Mouse (Mus musculus): ENCODE results near the gene Cdca7. TPM values are rescaled to one million over a fixed set of nuclear protein-coding genes. Genes with fewer than 3 reads are reported as not detected.

The Cdca7 gene
- polyA plus RNA-seq, 1 experiment from 2014 or later = 179 TPM

DNA sequence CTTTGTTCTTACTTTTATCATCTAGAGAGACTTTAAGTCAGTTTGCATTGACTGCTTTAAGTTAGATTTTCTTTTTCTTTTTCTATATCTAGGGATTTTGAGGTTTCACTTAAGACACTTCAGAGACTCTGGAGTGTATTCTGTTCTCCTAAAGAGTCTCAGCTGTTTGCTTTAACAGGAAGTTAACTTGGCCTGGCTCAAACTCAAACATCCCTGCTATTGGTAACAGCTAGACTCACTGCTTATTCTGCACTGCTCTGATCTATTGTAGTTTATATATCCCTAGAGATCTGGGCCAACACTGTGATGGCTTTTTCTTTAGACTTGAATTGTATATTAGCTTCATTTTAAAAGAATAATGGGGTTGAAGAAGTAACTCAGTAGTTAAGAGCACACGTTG is 8.4 kb upstream of the Cdca7 start:
- no peak overlapping the region for H3K4me3 ChIP-seq
- 86% methylated on average over 1 of the region's 1 CpGs for WGBS
- H3K4me2 ChIP-seq (replicated peaks) = no peak overlapping the region
- H3K27ac ChIP-seq = no peak overlapping the region
- no peaks in the 10 kb centered on the region for H3K27me3 ChIP-seq
- no peaks in the 10 kb centered on the region for H3K36me3 ChIP-seq
- no peak overlapping the region for H3K9ac ChIP-seq
- H3K9me3 ChIP-seq = no peaks in the 10 kb centered on the region
- no peaks in the 10 kb centered on the region for H3K4me1 ChIP-seq
- no peak for ATAC-seq (ENCODE audit: insufficient number of reproducible peaks, insufficient read depth, low FRiP score, low TSS enrichment)

GRCm38 (mm10) chr2:72471415-72472070 is 4.4 kb upstream of the Cdca7 start:
- H3K4me2 ChIP-seq (replicated peaks) = no peak overlapping the region
- 40% methylated on average over 16 of the region's 16 CpGs for whole genome bisulfite sequencing
- H3K9ac ChIP-seq = no peak overlapping the region
- H3K9me3 ChIP-seq = no peaks in the 10 kb centered on the region
- no peak overlapping the region for H3K4me3 ChIP-seq
- 0 out of 2 replicates have a peak, but pooled peaks cover 3% of the 10 kb centered on the region for H3K4me1 ChIP-seq
- ATAC-seq (ENCODE audit: insufficient number of reproducible peaks, insufficient read depth, low FRiP score, low TSS enrichment) = no peak
- H3K27me3 ChIP-seq = no peaks in the 10 kb centered on the region
- H3K27ac ChIP-seq = no peak overlapping the region
- no peaks in the 10 kb centered on the region for H3K36me3 ChIP-seq

GRCm38 (mm10) chr2:72474531-72475287 is 1.2 kb upstream of the Cdca7 start:
- H3K27ac ChIP-seq = no peak overlapping the region
- H3K4me2 ChIP-seq (replicated peaks) = peak overlapping the region; percentile 72
- WGBS = 38% methylated on average over 7 of the region's 7 CpGs

DNA sequence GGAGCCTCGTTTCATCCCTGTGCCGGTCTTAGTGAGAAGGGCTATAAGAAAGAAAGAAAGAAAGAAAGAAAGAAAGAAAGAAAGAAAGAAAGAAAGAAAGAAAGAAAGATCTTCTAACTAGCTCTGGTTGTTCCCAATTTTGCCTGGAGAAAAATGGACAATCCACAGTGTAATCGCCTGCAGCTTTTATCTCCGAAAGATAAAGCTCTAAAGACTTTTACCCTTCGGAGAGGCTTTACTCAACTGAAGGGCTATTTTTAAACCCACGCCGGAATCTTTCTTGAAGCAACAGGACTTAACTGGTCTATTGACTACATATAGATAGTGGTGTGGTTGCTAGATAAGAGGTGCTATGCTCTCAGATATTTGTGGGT is 549 bp upstream of the Cdca7 start:
- ATAC-seq (ENCODE audit: insufficient number of reproducible peaks, insufficient read depth, low FRiP score, low TSS enrichment) = no peak
- Histone ChIP-seq H3K4me2 (replicated peaks) (peak overlapping the region; percentile 72), H3K36me3 (peaks cover 14% of the 10 kb centered on the region), H3K4me1 (peaks cover 20% of the 10 kb centered on the region), H3K4me3 (peak overlapping the region; percentile 80), H3K9me3 (no peaks in the 10 kb centered on the region), H3K9ac (peak overlapping the region; percentile 82), H3K27ac (peak overlapping the region; percentile 90), H3K27me3 (no peaks in the 10 kb centered on the region)
- 0% methylated on average over 7 of the region's 7 CpGs for WGBS

More at GRCm38 (mm10) chr2:72474531-72475287, 1.2 kb upstream of the Cdca7 start:
- H3K9me3 ChIP-seq = no peaks in the 10 kb centered on the region
- H3K27me3 ChIP-seq = no peaks in the 10 kb centered on the region
- 0 out of 2 replicates have a peak, but pooled peaks cover 7% of the 10 kb centered on the region for H3K36me3 ChIP-seq
- H3K4me1 ChIP-seq = peaks cover 20% of the 10 kb centered on the region
- H3K4me3 ChIP-seq = no peak overlapping the region
- no peak for ATAC-seq (ENCODE audit: insufficient number of reproducible peaks, insufficient read depth, low FRiP score, low TSS enrichment)
- 0 out of 2 replicates have a peak overlapping the region, but pooled peaks have one; percentile 82 for H3K9ac ChIP-seq

- H3K27ac ChIP-seq = peak overlapping the region; percentile 90
- peak; percentile 42; the same call in 1 of the 2 replicates for ATAC-seq (ENCODE audit: insufficient number of reproducible peaks, insufficient read depth, low FRiP score, low TSS enrichment)
- peaks cover 22% of the 10 kb centered on the region for H3K36me3 ChIP-seq
- peak overlapping the region; percentile 80 for H3K4me3 ChIP-seq
- peak overlapping the region; percentile 82 for H3K9ac ChIP-seq
- peaks cover 20% of the 10 kb centered on the region for H3K4me1 ChIP-seq
- H3K9me3 ChIP-seq = no peaks in the 10 kb centered on the region
- WGBS = under 1% methylated on average over 53 of the region's 53 CpGs
- no peaks in the 10 kb centered on the region for H3K27me3 ChIP-seq
- H3K4me2 ChIP-seq (replicated peaks) = peak overlapping the region; percentile 72
Observed at GRCm38 (mm10) chr2:72476486-72477211, 690 bp downstream of the Cdca7 start.

GRCm38 (mm10) chr2:72477221-72477620 is 1.3 kb downstream of the Cdca7 start:
- peak overlapping the region; percentile 90; the same call in 1 of the 2 replicates for H3K27ac ChIP-seq
- H3K9ac ChIP-seq = peak overlapping the region; percentile 82
- H3K4me3 ChIP-seq = peak overlapping the region; percentile 80
- H3K4me2 ChIP-seq (replicated peaks) = peak overlapping the region; percentile 72
- peaks cover 20% of the 10 kb centered on the region for H3K4me1 ChIP-seq
- 1% methylated on average over 11 of the region's 11 CpGs for WGBS
- H3K9me3 ChIP-seq = no peaks in the 10 kb centered on the region
- no peaks in the 10 kb centered on the region for H3K27me3 ChIP-seq
- no peak for ATAC-seq (ENCODE audit: insufficient number of reproducible peaks, insufficient read depth, low FRiP score, low TSS enrichment)
- peaks cover 28% of the 10 kb centered on the region for H3K36me3 ChIP-seq

DNA sequence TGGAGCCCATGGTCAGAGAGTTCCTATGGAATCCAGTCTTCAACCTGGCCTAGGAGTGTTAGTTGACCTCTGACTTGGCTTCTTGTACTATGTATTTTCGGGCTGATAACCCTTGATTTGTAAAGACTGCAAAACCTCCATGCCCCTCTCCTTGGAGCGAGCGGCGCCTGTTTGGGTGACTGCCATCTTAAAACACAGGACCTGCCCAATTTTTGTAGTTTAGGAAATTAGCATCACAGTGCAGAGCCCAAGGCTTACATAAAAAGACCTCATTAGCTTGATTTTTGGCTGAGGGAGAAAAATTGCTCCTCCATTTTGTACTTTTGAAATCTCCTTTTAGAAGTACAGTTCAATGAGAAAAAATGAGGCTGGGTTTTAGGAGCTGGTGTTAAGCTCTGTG is 2.2 kb downstream of the Cdca7 start:
- H3K9ac ChIP-seq = no peak overlapping the region
- H3K4me3 ChIP-seq = peak overlapping the region; percentile 80
- no peaks in the 10 kb centered on the region for H3K27me3 ChIP-seq
- peaks cover 20% of the 10 kb centered on the region for H3K4me1 ChIP-seq
- 84% methylated on average over 4 of the region's 4 CpGs for WGBS
- ATAC-seq (ENCODE audit: insufficient number of reproducible peaks, insufficient read depth, low FRiP score, low TSS enrichment) = no peak
- peak overlapping the region; percentile 72 for H3K4me2 ChIP-seq (replicated peaks)
- peaks cover 36% of the 10 kb centered on the region for H3K36me3 ChIP-seq
- no peaks in the 10 kb centered on the region for H3K9me3 ChIP-seq
- no peak overlapping the region for H3K27ac ChIP-seq

- Histone ChIP-seq H3K4me3 (no peak overlapping the region), H3K9ac (no peak overlapping the region), H3K27ac (no peak overlapping the region), H3K27me3 (no peaks in the 10 kb centered on the region), H3K9me3 (no peaks in the 10 kb centered on the region), H3K4me2 (replicated peaks) (no peak overlapping the region; the same call in 1 of the 2 replicates), H3K4me1 (peaks cover 20% of the 10 kb centered on the region), H3K36me3 (peaks cover 44% of the 10 kb centered on the region)
- no peak for ATAC-seq (ENCODE audit: insufficient number of reproducible peaks, insufficient read depth, low FRiP score, low TSS enrichment)
- 81% methylated on average over 13 of the region's 13 CpGs for WGBS
Observed at GRCm38 (mm10) chr2:72478921-72479320, 3.0 kb downstream of the Cdca7 start.

DNA sequence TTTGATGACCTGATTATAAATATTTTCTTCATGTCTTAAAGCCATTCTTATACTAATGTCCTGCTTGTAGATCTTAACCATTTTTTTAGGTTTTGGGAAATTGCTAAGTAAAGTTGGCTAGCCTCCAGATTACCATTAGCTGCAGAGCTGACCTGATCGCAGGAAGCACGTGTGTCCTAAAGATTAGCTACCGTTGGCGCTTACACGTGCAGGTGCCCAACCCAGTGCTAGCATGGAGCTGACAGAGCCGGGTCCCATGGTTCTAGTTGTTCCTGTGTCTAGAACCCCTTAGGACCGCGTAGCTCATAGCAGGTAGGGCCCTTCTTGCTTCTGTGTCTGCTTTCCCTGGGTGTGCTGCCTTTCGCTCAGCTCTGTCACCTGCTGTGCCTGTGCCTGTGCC is 3.9 kb downstream of the Cdca7 start:
- no peak for ATAC-seq (ENCODE audit: insufficient number of reproducible peaks, insufficient read depth, low FRiP score, low TSS enrichment)
- 92% methylated on average over 9 of the region's 9 CpGs for WGBS
- no peak overlapping the region for H3K4me3 ChIP-seq
- no peak overlapping the region for H3K27ac ChIP-seq
- no peaks in the 10 kb centered on the region for H3K9me3 ChIP-seq
- peaks cover 18% of the 10 kb centered on the region for H3K4me1 ChIP-seq
- H3K36me3 ChIP-seq = peaks cover 53% of the 10 kb centered on the region
- H3K27me3 ChIP-seq = no peaks in the 10 kb centered on the region
- no peak overlapping the region for H3K9ac ChIP-seq
- no peak overlapping the region for H3K4me2 ChIP-seq (replicated peaks)

DNA sequence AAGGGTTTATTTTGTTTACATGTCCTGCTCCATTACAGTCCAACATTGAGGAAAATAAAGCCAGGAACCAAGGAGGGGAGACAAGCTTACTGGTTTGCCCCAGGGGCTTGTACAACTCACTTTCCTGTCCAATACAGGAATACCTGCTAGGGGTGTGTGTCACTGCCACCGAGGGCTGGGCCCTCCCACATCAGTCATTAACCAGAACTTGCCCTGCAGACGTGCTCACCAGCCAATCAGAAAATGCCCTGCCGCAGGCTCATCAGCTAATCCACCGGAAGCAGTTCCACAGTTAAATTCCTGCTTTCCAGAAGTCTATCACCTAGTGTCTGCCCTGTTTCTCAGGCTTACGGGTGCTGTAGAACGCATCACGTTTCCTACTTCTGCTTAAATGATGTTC is 15.7 kb downstream of the Cdca7 start:
- Histone ChIP-seq H3K4me2 (replicated peaks) (no peak overlapping the region), H3K9ac (no peak overlapping the region), H3K27ac (no peak overlapping the region), H3K36me3 (peaks cover 11% of the 10 kb centered on the region; the same call in 1 of the 2 replicates), H3K4me3 (no peak overlapping the region), H3K4me1 (no peaks in the 10 kb centered on the region), H3K27me3 (no peaks in the 10 kb centered on the region), H3K9me3 (no peaks in the 10 kb centered on the region)
- 51% methylated on average over 7 of the region's 7 CpGs for WGBS
- ATAC-seq (ENCODE audit: insufficient number of reproducible peaks, insufficient read depth, low FRiP score, low TSS enrichment) = no peak

DNA sequence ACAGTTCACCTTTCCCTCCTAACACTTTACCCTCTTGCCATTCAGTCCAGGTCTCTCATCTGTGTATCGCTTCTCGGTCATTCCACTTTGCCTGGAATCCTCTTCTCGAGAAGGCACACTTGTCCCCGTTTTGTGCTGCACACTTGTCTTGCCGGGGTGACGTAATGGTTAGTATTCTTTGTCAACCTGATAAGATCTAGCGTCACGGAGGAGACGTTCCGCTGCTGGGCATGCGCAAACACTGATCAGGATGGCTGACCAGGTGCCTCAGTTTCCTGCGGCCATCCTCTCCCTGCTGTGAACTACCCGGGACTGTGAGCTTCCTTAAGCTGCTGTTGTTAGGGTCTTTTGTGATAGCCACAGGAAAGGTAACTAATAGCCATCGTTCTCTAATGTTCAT is 17.1 kb downstream of the Cdca7 start:
- Histone ChIP-seq H3K9me3 (no peaks in the 10 kb centered on the region), H3K4me2 (replicated peaks) (no peak overlapping the region), H3K36me3 (no peaks in the 10 kb centered on the region), H3K27ac (no peak overlapping the region), H3K4me3 (no peak overlapping the region), H3K4me1 (no peaks in the 10 kb centered on the region), H3K9ac (no peak overlapping the region), H3K27me3 (no peaks in the 10 kb centered on the region)
- 51% methylated on average over 14 of the region's 14 CpGs for WGBS
- no peak for ATAC-seq (ENCODE audit: insufficient number of reproducible peaks, insufficient read depth, low FRiP score, low TSS enrichment)
